In genomic region chr11:18963202-18964136, GRCm38 (mm10) we compare ENCODE assay signal across 1 mouse cellular context.
TF ChIP-seq lines count a peak whose summit lies in the region.

No protein-coding gene starts in this region.

TF ChIP-seq in MEL, 35 proteins besides CTCF, POLR2A, EP300 and RAD21 (continued from another document):
- no peak for TF ChIP-seq ZC3H11A (IDR thresholded peaks at IDR 0.05; ENCODE audit: low read depth, low read length)
- peak; percentile 24 for TF ChIP-seq CHD2 (IDR thresholded peaks at IDR 0.05; ENCODE audit: low read length)
- TF ChIP-seq GATA1 (IDR thresholded peaks at IDR 0.05; ENCODE audit: low read depth, low read length) = peak; percentile 89
- TF ChIP-seq BHLHE40 (IDR thresholded peaks at IDR 0.05; ENCODE audit: borderline replicate concordance, low read depth, low read length) = peak; percentile 68; the same call in 1 of the 2 replicates
- no peak for TF ChIP-seq ZKSCAN1 (IDR thresholded peaks at IDR 0.05; ENCODE audit: low read depth, low read length)
- TF ChIP-seq GABPA (IDR thresholded peaks at IDR 0.05; ENCODE audit: low read depth, low read length) = no peak
- peak; percentile 88 for TF ChIP-seq RCOR1 (IDR thresholded peaks at IDR 0.05; ENCODE audit: low read depth, low read length)
- TF ChIP-seq CHD1 (IDR thresholded peaks at IDR 0.05; ENCODE audit: low read depth, low read length) = no peak
TF ChIP-seq in MEL: peak in this region for 19.
